Mouse (Mus musculus) intestine, postnatal 0 days (tissue): ENCODE measurements around the gene Fam228a. TPM values are rescaled to one million over a fixed set of nuclear protein-coding genes. Genes with fewer than 3 reads are reported as not detected.
"Not testable (repeated sequence)": the region's sequence is repeated elsewhere in the genome, so short reads cannot be mapped to it uniquely, and the experiment has no call there.

Experiments
- ATAC-seq: fragments of 200-750 bp; cut with Nextera tagmentation; 2 replicates; pipeline ENCODE4 v1.8.0; 2017; ENCODE audit warnings: mild to moderate bottlenecking, moderate TSS enrichment, moderate library complexity
- H3K27ac ChIP-seq: fragments of 300-500 bp; sonication (generic); 2 replicates; pipeline ENCODE4 v1.5.1; 2014; ENCODE audit warnings: mild to moderate bottlenecking, low read depth, low read length, moderate library complexity
- H3K27me3 ChIP-seq: fragments of 300-500 bp; sonication (generic); replicated peaks from 2 replicates; pipeline ENCODE4 v1.6.1; 2014; ENCODE audit warnings: low read length, mixed read lengths; ENCODE audit not compliant: control insufficient read depth, insufficient read depth
- H3K36me3 ChIP-seq: fragments of 300-500 bp; sonication (generic); 2 replicates; pipeline ENCODE4 v1.6.1; 2014; ENCODE audit warnings: mild to moderate bottlenecking, moderate library complexity; ENCODE audit not compliant: control insufficient read depth, insufficient read depth
- H3K4me1 ChIP-seq: fragments of 300-500 bp; sonication (generic); replicated peaks from 2 replicates; pipeline ENCODE4 v1.6.1; 2014; ENCODE audit warnings: antibody characterized with exemption, low read length, mixed read lengths; ENCODE audit not compliant: control insufficient read depth, insufficient read depth
- H3K4me2 ChIP-seq: fragments of 300-500 bp; sonication (generic); replicated peaks from 2 replicates; pipeline ENCODE4 v1.6.1; 2014; ENCODE audit warnings: low read depth, mild to moderate bottlenecking, moderate library complexity
- H3K4me3 ChIP-seq: fragments of 300-500 bp; sonication (generic); 2 replicates; pipeline ENCODE4 v1.5.1; 2014; ENCODE audit warnings: low read depth, low read length
- H3K9ac ChIP-seq: fragments of 300-500 bp; sonication (generic); 2 replicates; pipeline ENCODE4 v1.6.1; 2014; ENCODE audit warnings: mild to moderate bottlenecking, low read depth, low read length
- H3K9me3 ChIP-seq: fragments of 300-500 bp; sonication (generic); 2 replicates; pipeline ENCODE4 v1.6.1; 2016; ENCODE audit warnings: mixed run types; ENCODE audit not compliant: control insufficient read depth
- CTCF ChIP-seq: sonication (generic); IDR thresholded peaks from 2 replicates; pipeline ENCODE4 v1.5.1; 2016; ENCODE audit warnings: low read depth, mild to moderate bottlenecking, control low read depth, antibody characterized with exemption, moderate library complexity
- WGBS: fragments of 180-500 bp; shearing (Covaris S2); extraction: QIAGEN DNeasy Blood & Tissue Kit; methylation state at CpG from one replicate; pipeline ENCODE4 v1.1.7; 2014; 5-methylcytosine and 5-hydroxymethylcytosine counted together
- polyA plus RNA-seq: library from polyadenylated mRNA; unstranded; fragments of >200 nt; fragmentation: Nextera tagmentation; extraction: Ambion mirVana; gene quantifications from 2 replicates; pipeline ENCODE4 v1.2.1, GENCODE M21; 2015

Fam228a gene
- polyA plus RNA-seq, 1 experiment from 2014 or later, result not detected

DNA sequence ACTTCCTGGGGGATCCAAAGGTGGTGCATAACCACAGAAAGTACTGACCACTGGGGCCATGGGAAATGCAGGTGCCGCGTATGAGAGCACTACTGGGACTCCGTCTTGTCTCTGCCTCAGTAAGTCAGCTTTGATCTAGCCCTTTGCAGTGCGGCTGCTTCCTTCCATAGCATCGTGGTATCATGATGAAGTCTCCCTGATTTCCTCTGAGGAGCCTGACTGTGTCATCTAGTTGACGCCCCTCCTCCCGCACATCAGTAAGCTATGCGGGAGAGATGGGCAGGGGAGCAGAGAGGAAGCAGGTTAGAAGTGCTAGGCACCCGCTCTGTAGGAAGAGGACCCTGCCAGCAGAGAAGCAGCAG is 37.3 kb upstream of the Fam228a start:
- Histone ChIP-seq H3K27me3 (no peaks in the 10 kb centered on the region), H3K9me3 (no peaks in the 10 kb centered on the region), H3K4me1 (no peaks in the 10 kb centered on the region), H3K27ac (no peak overlapping the region), H3K4me3 (no peak overlapping the region), H3K9ac (no peak overlapping the region), H3K36me3 (no peaks in the 10 kb centered on the region), H3K4me2 (no peak overlapping the region)
- 74% methylated on average over 9 of the region's 9 CpGs for WGBS
- no peak for TF ChIP-seq CTCF
- ATAC-seq, result no peak

DNA sequence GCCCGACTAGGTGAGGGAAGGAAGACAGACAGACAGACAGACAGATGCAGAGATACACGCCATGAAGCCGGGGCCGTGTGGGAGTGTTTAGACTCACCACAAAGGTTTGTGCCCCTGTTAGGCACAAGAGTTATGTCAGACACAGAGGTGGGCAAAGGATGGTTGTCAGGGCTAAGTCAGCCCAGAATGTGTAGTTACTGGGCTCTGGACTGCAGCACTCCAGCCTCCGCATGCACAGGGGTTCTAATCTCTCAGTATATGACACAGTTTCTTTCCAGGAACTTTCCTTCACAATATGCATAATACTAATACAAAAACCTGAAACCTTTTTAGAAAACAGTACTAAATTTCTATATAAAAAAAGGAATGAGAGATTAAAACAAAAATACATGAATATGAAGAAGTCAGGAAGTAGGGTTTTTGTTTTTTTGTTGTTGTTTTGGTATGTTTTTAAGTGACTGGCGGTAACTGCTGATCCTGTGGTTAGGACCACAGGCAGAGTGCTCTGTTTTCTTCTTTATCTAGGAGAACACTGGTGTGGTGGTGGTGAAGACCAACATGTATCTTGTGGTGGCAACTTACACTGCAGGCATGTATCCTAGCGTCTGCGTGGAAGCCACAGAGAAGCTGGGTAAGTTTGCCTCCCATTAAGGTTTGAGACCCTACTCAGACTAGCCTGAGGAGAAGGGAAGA is 36.8 kb upstream of the Fam228a start:
- Histone ChIP-seq H3K27ac (no peak overlapping the region), H3K4me3 (no peak overlapping the region), H3K4me2 (no peak overlapping the region), H3K4me1 (no peaks in the 10 kb centered on the region), H3K36me3 (no peaks in the 10 kb centered on the region), H3K9ac (no peak overlapping the region), H3K9me3 (no peaks in the 10 kb centered on the region), H3K27me3 (no peaks in the 10 kb centered on the region)
- WGBS, result 91% methylated on average over 8 of the region's 8 CpGs
- ATAC-seq, result no peak
- no peak for TF ChIP-seq CTCF

DNA sequence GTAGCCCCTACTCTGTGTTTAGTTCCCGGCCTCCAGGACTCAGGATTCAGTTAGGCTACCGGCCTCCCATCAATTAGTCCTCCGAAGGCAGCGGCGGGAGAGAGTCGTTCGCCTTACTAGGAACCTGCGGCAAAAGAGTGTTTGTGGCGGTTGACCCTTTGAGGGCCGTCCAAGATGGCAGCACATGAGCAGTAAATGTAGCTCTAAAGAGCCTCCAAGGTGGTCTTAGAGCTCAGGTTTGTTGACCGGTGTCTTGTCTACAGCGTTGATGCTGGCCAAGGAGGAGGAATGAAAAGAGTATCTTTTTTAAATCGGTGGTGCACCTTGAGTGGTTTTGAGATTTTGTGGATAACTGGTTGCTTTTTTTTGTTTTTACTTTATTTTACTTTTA is 31.1 kb upstream of the Fam228a start:
- Histone ChIP-seq H3K27ac (no peak overlapping the region), H3K9me3 (no peaks in the 10 kb centered on the region), H3K9ac (peak overlapping the region; percentile 52; the same call in 1 of the 2 replicates), H3K36me3 (no peaks in the 10 kb centered on the region), H3K27me3 (no peaks in the 10 kb centered on the region), H3K4me2 (peak overlapping the region; percentile 72), H3K4me1 (no peaks in the 10 kb centered on the region), H3K4me3 (peak overlapping the region; percentile 58)
- no peak for TF ChIP-seq CTCF
- WGBS, result 19% methylated on average over 13 of the region's 13 CpGs
- ATAC-seq, result peak; percentile 12; the same call in 1 of the 2 replicates

DNA sequence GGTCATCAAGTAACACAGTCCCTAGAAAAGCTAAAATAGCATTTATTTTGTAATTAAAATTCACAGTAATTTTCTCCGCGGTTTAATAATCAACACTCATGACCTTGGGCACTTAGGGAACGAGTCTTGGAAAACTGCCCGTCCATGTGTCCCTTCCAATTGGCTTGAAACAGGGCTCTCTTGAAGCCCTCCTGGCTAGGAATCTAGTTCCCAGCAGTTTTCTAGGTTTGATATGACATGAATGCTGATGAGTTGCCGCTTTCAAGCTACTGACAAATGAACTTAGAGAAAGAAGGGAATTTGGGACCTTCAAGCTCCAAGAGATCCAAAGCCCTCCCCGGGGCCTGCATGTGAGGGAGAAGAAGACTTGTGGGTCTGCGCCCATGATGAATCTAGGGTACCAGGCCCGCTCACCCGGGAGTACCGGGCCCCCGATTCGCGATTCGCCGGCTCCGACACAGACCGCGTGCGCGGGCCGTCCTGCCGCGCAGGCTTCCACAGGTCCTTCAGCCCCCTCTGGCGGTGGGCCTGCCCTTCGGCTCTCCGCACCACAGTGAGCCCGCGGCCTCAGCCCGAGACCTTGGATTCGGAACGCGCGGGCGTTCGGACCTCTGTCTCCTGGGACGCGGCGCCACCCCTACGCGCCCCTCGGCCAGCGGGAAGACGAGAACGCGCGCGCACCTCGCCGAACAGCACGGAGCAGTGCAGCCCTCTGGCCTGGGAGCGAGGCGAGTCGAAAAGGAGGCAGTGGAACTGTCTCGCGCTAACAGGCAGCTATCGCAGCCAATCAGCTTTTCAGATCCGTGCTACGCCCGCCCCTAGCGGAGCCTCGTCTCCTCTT is 30.5 kb upstream of the Fam228a start, which contains the start of the genes Pfn4 and Fam228b:
Pfn4 (plus strand) TSS at position 531 of the 841 bp plus-strand sequence.
Fam228b (minus strand) TSS at position 776 of the 841 bp plus-strand sequence.
- H3K27ac ChIP-seq, result peak within 1 kb of the TSS; percentile 62; the same call in 1 of the 2 replicates
- ATAC-seq, result peak; percentile 97
- no peaks in the 10 kb centered on the region for H3K4me1 ChIP-seq
- H3K27me3 ChIP-seq, result no peaks in the 10 kb centered on the region
- no peaks in the 10 kb centered on the region for H3K36me3 ChIP-seq
- peak within 1 kb of the TSS; percentile 58 for H3K4me3 ChIP-seq
- 3% methylated on average over 61 of the region's 61 CpGs for WGBS
- no peaks in the 10 kb centered on the region for H3K9me3 ChIP-seq
- H3K9ac ChIP-seq, result peak within 1 kb of the TSS; percentile 52
- H3K4me2 ChIP-seq, result peak within 1 kb of the TSS; percentile 72
- peak; percentile 99 for TF ChIP-seq CTCF

DNA sequence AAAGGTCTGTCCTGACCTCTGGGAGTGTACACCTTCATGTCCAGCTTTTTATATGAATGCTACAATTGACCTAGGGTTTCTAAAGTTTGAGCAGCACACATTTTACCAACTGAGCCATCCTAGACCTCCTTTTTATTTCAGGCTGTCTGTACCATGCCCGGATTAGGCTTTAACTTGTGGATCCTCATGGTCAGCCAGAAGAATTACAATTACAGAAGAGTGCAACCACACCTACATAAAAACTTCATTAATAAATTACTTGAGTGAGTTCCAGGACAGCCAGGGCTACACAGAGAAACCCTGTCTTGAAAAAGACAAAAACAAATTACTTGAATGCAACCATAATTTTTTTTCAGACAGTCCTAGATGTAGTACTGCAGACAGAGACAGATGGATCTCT is 18.8 kb upstream of the Fam228a start:
- H3K27ac ChIP-seq, result no peak overlapping the region
- TF ChIP-seq CTCF, result no peak
- H3K4me3 ChIP-seq, result no peak overlapping the region
- H3K9ac ChIP-seq, result no peak overlapping the region
- ATAC-seq, result no peak
- H3K9me3 ChIP-seq, result no peaks in the 10 kb centered on the region
- no peaks in the 10 kb centered on the region for H3K4me1 ChIP-seq
- WGBS, result 78% methylated on average over 1 of the region's 1 CpGs
- H3K4me2 ChIP-seq, result no peak overlapping the region
- H3K27me3 ChIP-seq, result no peaks in the 10 kb centered on the region
- H3K36me3 ChIP-seq, result no peaks in the 10 kb centered on the region

DNA sequence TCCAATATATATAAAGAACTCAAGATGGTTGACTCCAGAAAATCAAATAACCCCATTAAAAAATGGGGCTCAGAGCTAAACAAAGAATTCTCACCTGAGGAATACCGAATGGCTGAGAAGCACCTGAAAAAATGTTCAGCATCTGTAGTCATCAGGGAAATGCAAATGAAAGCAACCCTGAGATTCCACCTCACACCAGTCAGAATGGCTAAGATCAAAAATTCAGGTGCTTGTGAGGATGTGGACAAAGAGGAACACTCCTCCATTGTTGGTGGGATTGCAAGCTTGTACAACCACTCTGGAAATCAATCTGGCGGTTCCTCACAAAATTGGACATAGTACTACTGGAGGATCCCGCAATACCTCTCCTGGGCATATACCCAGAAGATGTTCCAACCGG is 16.2 kb upstream of the Fam228a start:
- H3K9me3 ChIP-seq, ATAC-seq, H3K36me3 ChIP-seq, H3K27me3 ChIP-seq, H3K4me2 ChIP-seq, H3K27ac ChIP-seq, H3K4me1 ChIP-seq, H3K4me3 ChIP-seq, H3K9ac ChIP-seq: not testable (repeated sequence)
- 95% methylated on average over 4 of the region's 4 CpGs for WGBS
